In genomic region chr13:23572218-23573033, GRCm38 (mm10) we compare ENCODE assay signal across 8 mouse cellular contexts. TPM values are rescaled to one million over a fixed set of nuclear protein-coding genes. Genes with fewer than 3 reads are reported as not detected.
DNase-seq lines count a peak whose midpoint lies in the region; ATAC-seq and TF ChIP-seq lines count a peak whose summit lies in the region.

No protein-coding gene starts in this region.

- H3K9me3 ChIP-seq in heart, postnatal 0 days (replicated peaks; ENCODE audit: control insufficient read depth, low read length) = no peaks in the 10 kb centered on the region
- H3K9me3 ChIP-seq in forebrain, embryonic 16.5 days (ENCODE audit: control insufficient read depth, low read length) = no peaks in the 10 kb centered on the region
- no peaks in the 10 kb centered on the region for H3K9me3 ChIP-seq in midbrain, embryonic 11.5 days (ENCODE audit: control insufficient read depth, low read length)

- peak overlapping the region; percentile 69; the same call in 1 of the 2 replicates for H3K9ac ChIP-seq in heart, postnatal 0 days (replicated peaks; ENCODE audit: low read depth, low read length)
- peak overlapping the region; percentile 68 for H3K9ac ChIP-seq in forebrain, embryonic 16.5 days (replicated peaks; ENCODE audit: low read depth, low read length)
- peak overlapping the region; percentile 75 for H3K9ac ChIP-seq in midbrain, embryonic 11.5 days (ENCODE audit: low read length)

- H3K36me3 ChIP-seq in heart, postnatal 0 days (replicated peaks; ENCODE audit: control insufficient read depth, insufficient read depth, low read length) = no peaks in the 10 kb centered on the region
- no peaks in the 10 kb centered on the region for H3K36me3 ChIP-seq in forebrain, embryonic 16.5 days (ENCODE audit: control insufficient read depth, insufficient read depth)
- no peaks in the 10 kb centered on the region for H3K36me3 ChIP-seq in midbrain, embryonic 11.5 days (ENCODE audit: control insufficient read depth, insufficient read depth, low read length)

- DNase-seq in heart, postnatal 0 days (ENCODE audit: low spot score) = no peak
- no peak for DNase-seq in heart, adult 8-10 months (ENCODE audit: low spot score)
- peak; percentile 18 for DNase-seq in MN1 (ENCODE audit: low spot score)
- DNase-seq in midbrain, embryonic 11.5 days (ENCODE audit: low spot score, missing footprints) = peak; percentile 92
- no peak for DNase-seq in gastrocnemius, adult 18-20 months (ENCODE audit: low spot score)
- DNase-seq in left cerebral cortex, adult 9 months (ENCODE audit: low spot score in 2 of 2) = no peak

- no peak for TF ChIP-seq EP300 in heart, postnatal 0 days (IDR thresholded peaks at IDR 0.05; ENCODE audit: low read depth)

- no peak for TF ChIP-seq CTCF in heart, postnatal 0 days (IDR thresholded peaks at IDR 0.05; ENCODE audit: low read depth)

- H3K27ac ChIP-seq in heart, postnatal 0 days (ENCODE audit: low read depth) = peak overlapping the region; percentile 97
- peak overlapping the region; percentile 96 for H3K27ac ChIP-seq in forebrain, embryonic 16.5 days (ENCODE audit: low read length)
- H3K27ac ChIP-seq in midbrain, embryonic 11.5 days (ENCODE audit: low read depth, low read length) = peak overlapping the region; percentile 93

- H3K27me3 ChIP-seq in heart, postnatal 0 days (ENCODE audit: control insufficient read depth, insufficient read depth, low read length) = no peaks in the 10 kb centered on the region
- H3K27me3 ChIP-seq in forebrain, embryonic 16.5 days (replicated peaks; ENCODE audit: control insufficient read depth, insufficient read depth, low read length) = no peaks in the 10 kb centered on the region
- H3K27me3 ChIP-seq in midbrain, embryonic 11.5 days (ENCODE audit: control insufficient read depth, insufficient read depth, low read length) = no peaks in the 10 kb centered on the region

- peak overlapping the region; percentile 62 for H3K4me2 ChIP-seq in heart, postnatal 0 days (ENCODE audit: low read depth, low read length)
- peak overlapping the region; percentile 53 for H3K4me2 ChIP-seq in forebrain, embryonic 16.5 days (ENCODE audit: low read length)
- peak overlapping the region; percentile 63 for H3K4me2 ChIP-seq in midbrain, embryonic 11.5 days

- no peak for ATAC-seq in heart, postnatal 0 days (ENCODE audit: insufficient read depth, low read depth)
- no peak for ATAC-seq in forebrain, embryonic 16.5 days
- ATAC-seq in midbrain, embryonic 11.5 days (ENCODE audit: low FRiP score) = no peak
- ATAC-seq in megakaryocyte progenitor cell, adult 5-6 weeks (replicated peaks; ENCODE audit: poor library complexity) = no peak

- peaks cover 16% of the 10 kb centered on the region; the same call in 1 of the 2 replicates for H3K4me1 ChIP-seq in heart, postnatal 0 days (ENCODE audit: control insufficient read depth, insufficient read depth)
- H3K4me1 ChIP-seq in forebrain, embryonic 16.5 days (replicated peaks; ENCODE audit: control insufficient read depth, insufficient read depth, low read length) = peaks cover 27% of the 10 kb centered on the region
- peaks cover 15% of the 10 kb centered on the region for H3K4me1 ChIP-seq in midbrain, embryonic 11.5 days (ENCODE audit: control insufficient read depth, insufficient read depth, low read length)

- peak overlapping the region; percentile 51 for H3K4me3 ChIP-seq in heart, postnatal 0 days (ENCODE audit: low read depth, low read length)
- H3K4me3 ChIP-seq in forebrain, embryonic 16.5 days (replicated peaks; ENCODE audit: low read length) = peak overlapping the region; percentile 44
- peak overlapping the region; percentile 43 for H3K4me3 ChIP-seq in midbrain, embryonic 11.5 days (ENCODE audit: low read depth, low read length)

- 45% methylated on average over 2 of the region's 2 CpGs for WGBS in heart, postnatal 0 days
- WGBS in forebrain, embryonic 16.5 days = 29% methylated on average over 2 of the region's 2 CpGs
- 42% methylated on average over 2 of the region's 2 CpGs for WGBS in midbrain, embryonic 11.5 days

RNA-seq across cellular contexts. Expression of gene Hist1h2bg, which starts 1.2 kb away (rescaled TPM):
- total RNA-seq in heart, postnatal 0 days (2014; rRNA removed; ENCODE audit: low replicate concordance) = 1,110 and 1,666 TPM in 2 replicates
- polyA plus RNA-seq in heart, postnatal 0 days (2015; fragmentation: Nextera tagmentation; extraction: Ambion mirVana) = 2.5 and 4.3 TPM in 2 replicates
- total RNA-seq in heart, adult 8-10 months (2022) = 10 to 100 TPM; 18.1 to 34.4 (median 24.0) TPM
- 2.1 and 6.2 TPM in 2 replicates for polyA plus RNA-seq in forebrain, embryonic 16.5 days (2015; fragmentation: Nextera tagmentation; extraction: Ambion mirVana)
- polyA plus RNA-seq in midbrain, embryonic 11.5 days (2014; fragmentation: Nextera tagmentation; extraction: Ambion mirVana) = 3.9 and 6.2 TPM in 2 replicates
- 285 and 322 TPM in 2 replicates for total RNA-seq in megakaryocyte progenitor cell, adult 5-6 weeks (2015)
- 1,174 and 1,244 TPM in 2 replicates for total RNA-seq in megakaryocyte progenitor cell, adult 5-6 weeks (2017)
- 1 to 10 TPM; 2.2 to 3.7 TPM for total RNA-seq in gastrocnemius, adult 18-20 months (2021)

RNA-seq across cellular contexts. Expression of gene Hist1h2ae, which starts 1.4 kb away (rescaled TPM):
- 171 and 312 TPM in 2 replicates for total RNA-seq in heart, postnatal 0 days (2014; rRNA removed; ENCODE audit: low replicate concordance)
- polyA plus RNA-seq in heart, postnatal 0 days (2015; fragmentation: Nextera tagmentation; extraction: Ambion mirVana) = 12.1 and 14.3 TPM in 2 replicates
- 1 to 10 TPM in 3 of 4 experiments, not detected in 1; 1.4 to 4.9 (median 1.6) TPM for total RNA-seq in heart, adult 8-10 months (2022)
- 33.0 and 46.2 TPM in 2 replicates for polyA plus RNA-seq in forebrain, embryonic 16.5 days (2015; fragmentation: Nextera tagmentation; extraction: Ambion mirVana)
- polyA plus RNA-seq in midbrain, embryonic 11.5 days (2014; fragmentation: Nextera tagmentation; extraction: Ambion mirVana) = 69.8 and 76.3 TPM in 2 replicates
- 5.3 and 9.4 TPM in 2 replicates for total RNA-seq in megakaryocyte progenitor cell, adult 5-6 weeks (2015)
- 249 and 287 TPM in 2 replicates for total RNA-seq in megakaryocyte progenitor cell, adult 5-6 weeks (2017)
- under 1 TPM; 0.41 to 0.85 TPM for total RNA-seq in gastrocnemius, adult 18-20 months (2021)

RNA-seq across cellular contexts. Expression of gene Hist1h2bf, which starts 1.6 kb away (rescaled TPM):
- 603 and 951 TPM in 2 replicates for total RNA-seq in heart, postnatal 0 days (2014; rRNA removed; ENCODE audit: low replicate concordance)
- polyA plus RNA-seq in heart, postnatal 0 days (2015; fragmentation: Nextera tagmentation; extraction: Ambion mirVana) = 1.3 and 1.6 TPM in 2 replicates
- total RNA-seq in heart, adult 8-10 months (2022) = 10 to 100 TPM in 2 of 4 experiments, 1 to 10 TPM in 2; 5.9 to 13.7 (median 10.7) TPM
- 2.1 and 2.6 TPM in 2 replicates for polyA plus RNA-seq in forebrain, embryonic 16.5 days (2015; fragmentation: Nextera tagmentation; extraction: Ambion mirVana)
- 2.6 and 4.9 TPM in 2 replicates for polyA plus RNA-seq in midbrain, embryonic 11.5 days (2014; fragmentation: Nextera tagmentation; extraction: Ambion mirVana)
- total RNA-seq in megakaryocyte progenitor cell, adult 5-6 weeks (2015) = 321 and 327 TPM in 2 replicates
- total RNA-seq in megakaryocyte progenitor cell, adult 5-6 weeks (2017) = 466 and 575 TPM in 2 replicates
- 1 to 10 TPM; 1.3 to 5.3 TPM for total RNA-seq in gastrocnemius, adult 18-20 months (2021)

RNA-seq across cellular contexts. Expression of gene Hist1h2ad, which starts 1.8 kb away (rescaled TPM):
- total RNA-seq in heart, postnatal 0 days (2014; rRNA removed; ENCODE audit: low replicate concordance) = 568 and 769 TPM in 2 replicates
- polyA plus RNA-seq in heart, postnatal 0 days (2015; fragmentation: Nextera tagmentation; extraction: Ambion mirVana) = 0.27 and 1.8 TPM in 2 replicates
- 1 to 10 TPM; 1.8 to 4.3 (median 2.7) TPM for total RNA-seq in heart, adult 8-10 months (2022)
- 1.2 and 3.4 TPM in 2 replicates for polyA plus RNA-seq in forebrain, embryonic 16.5 days (2015; fragmentation: Nextera tagmentation; extraction: Ambion mirVana)
- 1.9 and 2.2 TPM in 2 replicates for polyA plus RNA-seq in midbrain, embryonic 11.5 days (2014; fragmentation: Nextera tagmentation; extraction: Ambion mirVana)
- total RNA-seq in megakaryocyte progenitor cell, adult 5-6 weeks (2015) = 1.9 and 3.4 TPM in 2 replicates
- 229 and 1,060 TPM in 2 replicates for total RNA-seq in megakaryocyte progenitor cell, adult 5-6 weeks (2017)
- total RNA-seq in gastrocnemius, adult 18-20 months (2021) = 1 to 10 TPM in 1 of 2 experiments, under 1 TPM in 1; 0.80 to 1.7 TPM

RNA-seq across cellular contexts. Expression of gene Hist1h3d, which starts 3.1 kb away (rescaled TPM):
- 116 and 155 TPM in 2 replicates for total RNA-seq in heart, postnatal 0 days (2014; rRNA removed; ENCODE audit: low replicate concordance)
- polyA plus RNA-seq in heart, postnatal 0 days (2015; fragmentation: Nextera tagmentation; extraction: Ambion mirVana) = 1.2 and 1.8 TPM in 2 replicates
- 1 to 10 TPM; 1.1 to 4.0 (median 2.0) TPM for total RNA-seq in heart, adult 8-10 months (2022)
- polyA plus RNA-seq in forebrain, embryonic 16.5 days (2015; fragmentation: Nextera tagmentation; extraction: Ambion mirVana) = 2.2 and 2.8 TPM in 2 replicates
- polyA plus RNA-seq in midbrain, embryonic 11.5 days (2014; fragmentation: Nextera tagmentation; extraction: Ambion mirVana) = 7.4 and 9.8 TPM in 2 replicates
- total RNA-seq in megakaryocyte progenitor cell, adult 5-6 weeks (2015) = 105 and 131 TPM in 2 replicates
- total RNA-seq in megakaryocyte progenitor cell, adult 5-6 weeks (2017) = 118 and 137 TPM in 2 replicates
- 1 to 10 TPM; 3.2 to 3.7 TPM for total RNA-seq in gastrocnemius, adult 18-20 months (2021)

Comparison
In these comparisons a context has a peak if more than half of its experiments do, and no peak if none do; other contexts are left out.
1. RNA of gene Hist1h2bg, which starts 1.2 kb away (total RNA-seq): 285 to 1,244 TPM in megakaryocyte progenitor cell, adult 5-6 weeks and 1,110 to 1,666 TPM in heart, postnatal 0 days; 18.1 to 34.4 TPM in heart, adult 8-10 months and 2.2 to 3.7 TPM in gastrocnemius, adult 18-20 months; every median in the first group is over 4 times any median in the second.
2. RNA of gene Hist1h2bf, which starts 1.6 kb away (total RNA-seq): 603 to 951 TPM in heart, postnatal 0 days and 321 to 575 TPM in megakaryocyte progenitor cell, adult 5-6 weeks; 5.9 to 13.7 TPM in heart, adult 8-10 months and 1.3 to 5.3 TPM in gastrocnemius, adult 18-20 months; every median in the first group is over 10 times any median in the second.
3. DNase-seq: peak in MN1 (single experiment) and midbrain, embryonic 11.5 days (single experiment); none in heart, postnatal 0 days (single experiment), heart, adult 8-10 months (single experiment), gastrocnemius, adult 18-20 months (single experiment) and left cerebral cortex, adult 9 months (0 of 2).
4. Peak in every context shown above with its lines, with median percentiles within 50 percentile points of each other: H3K27ac ChIP-seq, H3K4me2 ChIP-seq, H3K4me3 ChIP-seq and H3K9ac ChIP-seq.